Mouse (Mus musculus): ENCODE measurements around the gene Gin1. TPM values are rescaled to one million over a fixed set of nuclear protein-coding genes. Genes with fewer than 3 reads are reported as not detected.
"Not testable (repeated sequence)": the region's sequence is repeated elsewhere in the genome, so short reads cannot be mapped to it uniquely, and the experiment has no call there.

Gin1 gene
- total RNA-seq (2021): 1 to 10 TPM; 8.8 to 9.8 TPM

GRCm38 (mm10) chr1:97769904-97770753 lies at the start of gene Gin1, which contains the start of gene Ppip5k2:
Gin1 (plus strand) TSS chr1:97770172.
Ppip5k2 (minus strand) TSS chr1:97770411.
- peak; percentile 86 to 87 for DNase-seq (ENCODE audit: extremely low spot score in 1 of 2, low spot score in 1 of 2)

- no peak for DNase-seq (ENCODE audit: extremely low spot score in 1 of 2, low spot score in 1 of 2)
Observed at GRCm38 (mm10) chr1:97726730-97727129, 43.2 kb upstream of the Gin1 start.

- DNase-seq (ENCODE audit: extremely low spot score in 1 of 2, low spot score in 1 of 2): no peak
Observed at GRCm38 (mm10) chr1:97729339-97729738, 40.6 kb upstream of the Gin1 start.

- DNase-seq (ENCODE audit: extremely low spot score in 1 of 2, low spot score in 1 of 2): no peak
Observed at GRCm38 (mm10) chr1:97743063-97743462, 26.9 kb upstream of the Gin1 start.

- no peak for DNase-seq (ENCODE audit: extremely low spot score in 1 of 2, low spot score in 1 of 2)
Observed at GRCm38 (mm10) chr1:97745712-97746111, 24.3 kb upstream of the Gin1 start.

GRCm38 (mm10) chr1:97746261-97746660 lies 23.7 kb upstream of the Gin1 start:
- DNase-seq (ENCODE audit: extremely low spot score in 1 of 2, low spot score in 1 of 2): no peak

GRCm38 (mm10) chr1:97748163-97748562 lies 21.8 kb upstream of the Gin1 start:
- no peak for DNase-seq (ENCODE audit: extremely low spot score in 1 of 2, low spot score in 1 of 2)

- DNase-seq (ENCODE audit: extremely low spot score in 1 of 2, low spot score in 1 of 2): no peak
Observed at GRCm38 (mm10) chr1:97753216-97753615, 16.8 kb upstream of the Gin1 start.

GRCm38 (mm10) chr1:97754392-97754791 lies 15.6 kb upstream of the Gin1 start:
- DNase-seq (ENCODE audit: extremely low spot score in 1 of 2, low spot score in 1 of 2): no peak

GRCm38 (mm10) chr1:97759841-97760240 lies 10.1 kb upstream of the Gin1 start:
- no peak for DNase-seq (ENCODE audit: extremely low spot score in 1 of 2, low spot score in 1 of 2)

- DNase-seq (ENCODE audit: extremely low spot score in 1 of 2, low spot score in 1 of 2): no peak
Observed at GRCm38 (mm10) chr1:97760598-97760997, 9.4 kb upstream of the Gin1 start.

- DNase-seq (ENCODE audit: extremely low spot score in 1 of 2, low spot score in 1 of 2): no peak
Observed at GRCm38 (mm10) chr1:97761477-97761876, 8.5 kb upstream of the Gin1 start.

- not testable (repeated sequence) for DNase-seq (ENCODE audit: extremely low spot score in 1 of 2, low spot score in 1 of 2)
Observed at GRCm38 (mm10) chr1:97765712-97766111, 4.3 kb upstream of the Gin1 start.

- DNase-seq (ENCODE audit: extremely low spot score in 1 of 2, low spot score in 1 of 2): no peak
Observed at GRCm38 (mm10) chr1:97768089-97768488, 1.9 kb upstream of the Gin1 start.

- no peak for DNase-seq (ENCODE audit: extremely low spot score in 1 of 2, low spot score in 1 of 2)
Observed at GRCm38 (mm10) chr1:97768906-97769293, 1.1 kb upstream of the Gin1 start.

- peak in 1 of 2 experiments; percentile 52 for DNase-seq (ENCODE audit: extremely low spot score in 1 of 2, low spot score in 1 of 2)
Observed at GRCm38 (mm10) chr1:97769294-97769903, 573 bp upstream of the Gin1 start.

GRCm38 (mm10) chr1:97771118-97771517 lies 1.1 kb downstream of the Gin1 start:
- DNase-seq (ENCODE audit: extremely low spot score in 1 of 2, low spot score in 1 of 2): no peak

- no peak for DNase-seq (ENCODE audit: extremely low spot score in 1 of 2, low spot score in 1 of 2)
Observed at GRCm38 (mm10) chr1:97771727-97772126, 1.8 kb downstream of the Gin1 start.

GRCm38 (mm10) chr1:97773362-97773761 lies 3.4 kb downstream of the Gin1 start:
- no peak for DNase-seq (ENCODE audit: extremely low spot score in 1 of 2, low spot score in 1 of 2)

GRCm38 (mm10) chr1:97773973-97774372 lies 4.0 kb downstream of the Gin1 start:
- DNase-seq (ENCODE audit: extremely low spot score in 1 of 2, low spot score in 1 of 2): no peak

GRCm38 (mm10) chr1:97781674-97782073 lies 11.7 kb downstream of the Gin1 start:
- no peak for DNase-seq (ENCODE audit: extremely low spot score in 1 of 2, low spot score in 1 of 2)

- DNase-seq (ENCODE audit: extremely low spot score in 1 of 2, low spot score in 1 of 2): no peak
Observed at GRCm38 (mm10) chr1:97784928-97785327, 15.0 kb downstream of the Gin1 start.

All from layer of hippocampus, postnatal 25 days (tissue).